Mouse (Mus musculus): ENCODE measurements around the gene Nox1. TPM values are rescaled to one million over a fixed set of nuclear protein-coding genes. Genes with fewer than 3 reads are reported as not detected.
"Not testable (repeated sequence)": the region's sequence is repeated elsewhere in the genome, so short reads cannot be mapped to it uniquely, and the experiment has no call there.

The Nox1 gene
- polyA plus RNA-seq (2016; fragmentation: Nextera tagmentation; extraction: Ambion mirVana): not detected in 2 replicates

- H3K9ac ChIP-seq: no peak within 1 kb of the TSS
- H3K36me3 ChIP-seq: no peaks in the 10 kb centered on the region
- H3K4me2 ChIP-seq (replicated peaks): no peak within 1 kb of the TSS
- no peak within 1 kb of the TSS for H3K27ac ChIP-seq
- no peaks in the 10 kb centered on the region for H3K9me3 ChIP-seq
- no peak within 1 kb of the TSS for H3K4me3 ChIP-seq
- WGBS: 59% methylated on average over 4 of the region's 4 CpGs
- no peaks in the 10 kb centered on the region for H3K4me1 ChIP-seq
- 0 out of 2 replicates have a peak, but pooled peaks cover 4% of the 10 kb centered on the region for H3K27me3 ChIP-seq
- no peak for ATAC-seq (ENCODE audit: insufficient number of reproducible peaks, insufficient read depth, low FRiP score, low TSS enrichment)
Observed at GRCm38 (mm10) chrX:134221856-134222255, at the start of gene Nox1. Nox1 (minus strand) TSS chrX:134221956.

GRCm38 (mm10) chrX:134262129-134262528 lies 40.4 kb upstream of the Nox1 start:
- no peak for ATAC-seq (ENCODE audit: insufficient number of reproducible peaks, insufficient read depth, low FRiP score, low TSS enrichment)
- Histone ChIP-seq H3K4me1 (no peaks in the 10 kb centered on the region), H3K36me3 (no peaks in the 10 kb centered on the region), H3K9me3 (no peaks in the 10 kb centered on the region), H3K4me3 (no peak overlapping the region), H3K27me3 (no peaks in the 10 kb centered on the region), H3K9ac (no peak overlapping the region), H3K4me2 (replicated peaks) (no peak overlapping the region), H3K27ac (no peak overlapping the region)
- 76% methylated on average over 11 of the region's 11 CpGs for WGBS

- Histone ChIP-seq H3K4me1 (no peaks in the 10 kb centered on the region), H3K9me3 (no peaks in the 10 kb centered on the region), H3K4me3 (no peak overlapping the region), H3K27me3 (no peaks in the 10 kb centered on the region), H3K36me3 (no peaks in the 10 kb centered on the region), H3K27ac (no peak overlapping the region), H3K4me2 (replicated peaks) (no peak overlapping the region), H3K9ac (no peak overlapping the region)
- 45% methylated on average over 5 of the region's 5 CpGs for WGBS
- no peak for ATAC-seq (ENCODE audit: insufficient number of reproducible peaks, insufficient read depth, low FRiP score, low TSS enrichment)
Observed at GRCm38 (mm10) chrX:134261191-134261590, 39.4 kb upstream of the Nox1 start.

GRCm38 (mm10) chrX:134248202-134248601 lies 26.4 kb upstream of the Nox1 start:
- ATAC-seq (ENCODE audit: insufficient number of reproducible peaks, insufficient read depth, low FRiP score, low TSS enrichment): no peak
- Histone ChIP-seq H3K9me3 (no peaks in the 10 kb centered on the region), H3K9ac (no peak overlapping the region), H3K36me3 (no peaks in the 10 kb centered on the region), H3K4me3 (no peak overlapping the region), H3K27me3 (no peaks in the 10 kb centered on the region), H3K4me2 (replicated peaks) (no peak overlapping the region), H3K27ac (no peak overlapping the region), H3K4me1 (no peaks in the 10 kb centered on the region)
- WGBS: 56% methylated on average over 2 of the region's 2 CpGs

GRCm38 (mm10) chrX:134245946-134246345 lies 24.2 kb upstream of the Nox1 start:
- H3K9me3 ChIP-seq: no peaks in the 10 kb centered on the region
- H3K27me3 ChIP-seq: no peaks in the 10 kb centered on the region
- no peaks in the 10 kb centered on the region for H3K4me1 ChIP-seq
- H3K4me3 ChIP-seq: no peak overlapping the region
- WGBS: 86% methylated on average over 10 of the region's 10 CpGs
- no peak overlapping the region for H3K27ac ChIP-seq
- H3K36me3 ChIP-seq: no peaks in the 10 kb centered on the region
- no peak overlapping the region for H3K9ac ChIP-seq
- no peak for ATAC-seq (ENCODE audit: insufficient number of reproducible peaks, insufficient read depth, low FRiP score, low TSS enrichment)
- H3K4me2 ChIP-seq (replicated peaks): no peak overlapping the region

- no peak for ATAC-seq (ENCODE audit: insufficient number of reproducible peaks, insufficient read depth, low FRiP score, low TSS enrichment)
- 93% methylated on average over 10 of the region's 10 CpGs for WGBS
- Histone ChIP-seq H3K4me1 (no peaks in the 10 kb centered on the region), H3K27ac (no peak overlapping the region), H3K36me3 (no peaks in the 10 kb centered on the region), H3K27me3 (no peaks in the 10 kb centered on the region), H3K4me2 (replicated peaks) (no peak overlapping the region), H3K9me3 (no peaks in the 10 kb centered on the region), H3K9ac (no peak overlapping the region), H3K4me3 (no peak overlapping the region)
Observed at GRCm38 (mm10) chrX:134238266-134238665, 16.5 kb upstream of the Nox1 start.

- Histone ChIP-seq H3K4me1 (no peaks in the 10 kb centered on the region), H3K4me3 (no peak overlapping the region), H3K9me3 (no peaks in the 10 kb centered on the region), H3K27me3 (no peaks in the 10 kb centered on the region), H3K36me3 (no peaks in the 10 kb centered on the region), H3K27ac (no peak overlapping the region), H3K9ac (no peak overlapping the region), H3K4me2 (replicated peaks) (no peak overlapping the region)
- WGBS: 80% methylated on average over 1 of the region's 1 CpGs
- ATAC-seq (ENCODE audit: insufficient number of reproducible peaks, insufficient read depth, low FRiP score, low TSS enrichment): no peak
Observed at GRCm38 (mm10) chrX:134233048-134233447, 11.3 kb upstream of the Nox1 start.

- no peaks in the 10 kb centered on the region for H3K4me1 ChIP-seq
- H3K27me3 ChIP-seq: 0 out of 2 replicates have a peak, but pooled peaks cover 4% of the 10 kb centered on the region
- no peak overlapping the region for H3K4me3 ChIP-seq
- no peak overlapping the region for H3K4me2 ChIP-seq (replicated peaks)
- ATAC-seq (ENCODE audit: insufficient number of reproducible peaks, insufficient read depth, low FRiP score, low TSS enrichment): no peak
- no peak overlapping the region for H3K27ac ChIP-seq
- H3K9ac ChIP-seq: no peak overlapping the region
- 66% methylated on average over 3 of the region's 3 CpGs for WGBS
- H3K36me3 ChIP-seq: no peaks in the 10 kb centered on the region
- H3K9me3 ChIP-seq: no peaks in the 10 kb centered on the region
Observed at GRCm38 (mm10) chrX:134220618-134221017, 1.1 kb downstream of the Nox1 start.

GRCm38 (mm10) chrX:134218161-134218560 lies 3.6 kb downstream of the Nox1 start:
- Histone ChIP-seq H3K27me3 (0 out of 2 replicates have a peak, but pooled peaks cover 4% of the 10 kb centered on the region), H3K36me3 (no peaks in the 10 kb centered on the region), H3K9ac (no peak overlapping the region), H3K4me1 (no peaks in the 10 kb centered on the region), H3K9me3 (no peaks in the 10 kb centered on the region), H3K4me2 (replicated peaks) (no peak overlapping the region), H3K4me3 (no peak overlapping the region), H3K27ac (no peak overlapping the region)
- WGBS: 70% methylated on average over 4 of the region's 4 CpGs
- ATAC-seq (ENCODE audit: insufficient number of reproducible peaks, insufficient read depth, low FRiP score, low TSS enrichment): no peak

- H3K9me3 ChIP-seq: no peaks in the 10 kb centered on the region
- H3K36me3 ChIP-seq: no peaks in the 10 kb centered on the region
- no peak overlapping the region for H3K9ac ChIP-seq
- no peak overlapping the region for H3K27ac ChIP-seq
- 89% methylated on average over 7 of the region's 7 CpGs for WGBS
- no peaks in the 10 kb centered on the region for H3K27me3 ChIP-seq
- no peak overlapping the region for H3K4me2 ChIP-seq (replicated peaks)
- H3K4me1 ChIP-seq: no peaks in the 10 kb centered on the region
- ATAC-seq (ENCODE audit: insufficient number of reproducible peaks, insufficient read depth, low FRiP score, low TSS enrichment): no peak
- H3K4me3 ChIP-seq: no peak overlapping the region
Observed at GRCm38 (mm10) chrX:134211151-134211642, 10.6 kb downstream of the Nox1 start.

GRCm38 (mm10) chrX:134208491-134208890 lies 13.3 kb downstream of the Nox1 start:
- no peak for ATAC-seq (ENCODE audit: insufficient number of reproducible peaks, insufficient read depth, low FRiP score, low TSS enrichment)
- Histone ChIP-seq H3K4me1 (no peaks in the 10 kb centered on the region), H3K9ac (no peak overlapping the region), H3K36me3 (no peaks in the 10 kb centered on the region), H3K9me3 (no peaks in the 10 kb centered on the region), H3K27me3 (no peaks in the 10 kb centered on the region), H3K4me3 (no peak overlapping the region), H3K4me2 (replicated peaks) (no peak overlapping the region), H3K27ac (no peak overlapping the region)
- WGBS: 75% methylated on average over 2 of the region's 2 CpGs

GRCm38 (mm10) chrX:134187201-134187600 lies 34.6 kb downstream of the Nox1 start, which contains the start of gene Arl13a:
Arl13a (plus strand) TSS chrX:134187501.
- H3K27ac ChIP-seq; H3K36me3 ChIP-seq; H3K4me3 ChIP-seq; H3K4me2 ChIP-seq (replicated peaks); H3K9ac ChIP-seq; H3K27me3 ChIP-seq; ATAC-seq (ENCODE audit: insufficient number of reproducible peaks, insufficient read depth, low FRiP score, low TSS enrichment); H3K9me3 ChIP-seq; H3K4me1 ChIP-seq: not testable (repeated sequence)
- 85% methylated on average over 9 of the region's 9 CpGs for WGBS

GRCm38 (mm10) chrX:134174699-134175098 lies 47.1 kb downstream of the Nox1 start:
- no peak overlapping the region for H3K4me3 ChIP-seq
- H3K4me1 ChIP-seq: no peaks in the 10 kb centered on the region
- WGBS: 95% methylated on average over 1 of the region's 1 CpGs
- H3K4me2 ChIP-seq (replicated peaks): no peak overlapping the region
- H3K9me3 ChIP-seq: no peaks in the 10 kb centered on the region
- H3K27me3 ChIP-seq: no peaks in the 10 kb centered on the region
- H3K36me3 ChIP-seq: no peaks in the 10 kb centered on the region
- ATAC-seq (ENCODE audit: insufficient number of reproducible peaks, insufficient read depth, low FRiP score, low TSS enrichment): no peak
- H3K9ac ChIP-seq: no peak overlapping the region
- H3K27ac ChIP-seq: no peak overlapping the region
